Mouse (Mus musculus): ENCODE data around the gene Abcb9. TPM values are rescaled to one million over a fixed set of nuclear protein-coding genes. Genes with fewer than 3 reads are reported as not detected.

Abcb9 gene
- polyA plus RNA-seq, 1 experiment: 1.9 TPM

- TF ChIP-seq CTCF (IDR thresholded peaks at IDR 0.05; ENCODE audit: low read depth, low read length): no peak; the same call in 1 of the 2 replicates
- no peak for TF ChIP-seq POLR2A (IDR thresholded peaks at IDR 0.05; ENCODE audit: borderline replicate concordance, low read depth, low read length)
- Histone ChIP-seq H3K4me3 (ENCODE audit: insufficient read depth, low read length) (peak overlapping the region; percentile 100), H3K27ac (ENCODE audit: insufficient read depth, low read depth, low read length) (peak overlapping the region; percentile 20; the same call in 1 of the 2 replicates), H3K4me1 (ENCODE audit: control insufficient read depth, insufficient read depth, low read length) (peaks cover 11% of the 10 kb centered on the region; the same call in 1 of the 2 replicates)
These were observed 17.4 kb upstream of the Abcb9 start for GRCm38 (mm10) chr5:124113030-124113429.

- peak overlapping the region; percentile 52 for H3K27ac ChIP-seq (ENCODE audit: insufficient read depth, low read depth, low read length)
- peak overlapping the region; percentile 100 for H3K4me3 ChIP-seq (ENCODE audit: insufficient read depth, low read length)
- peaks cover 8% of the 10 kb centered on the region; the same call in 1 of the 2 replicates for H3K4me1 ChIP-seq (ENCODE audit: control insufficient read depth, insufficient read depth, low read length)
- no peak for TF ChIP-seq POLR2A (IDR thresholded peaks at IDR 0.05; ENCODE audit: borderline replicate concordance, low read depth, low read length)
- TF ChIP-seq CTCF (IDR thresholded peaks at IDR 0.05; ENCODE audit: low read depth, low read length): no peak
These were observed 16.9 kb upstream of the Abcb9 start for GRCm38 (mm10) chr5:124112531-124112930.

GRCm38 (mm10) chr5:124111742-124112497 is 16.3 kb upstream of the Abcb9 start, which contains the start of gene Ogfod2:
Gene Ogfod2, plus strand, starts transcription at chr5:124112297.
- TF ChIP-seq CTCF (IDR thresholded peaks at IDR 0.05; ENCODE audit: low read depth, low read length): no peak
- TF ChIP-seq POLR2A (IDR thresholded peaks at IDR 0.05; ENCODE audit: borderline replicate concordance, low read depth, low read length): 0 out of 2 replicates have a peak, but pooled peaks have one; percentile 1
- 0 out of 2 replicates have a peak, but pooled peaks cover 4% of the 10 kb centered on the region for H3K4me1 ChIP-seq (ENCODE audit: control insufficient read depth, insufficient read depth, low read length)
- H3K27ac ChIP-seq (ENCODE audit: insufficient read depth, low read depth, low read length): peak within 1 kb of the TSS; percentile 92
- H3K4me3 ChIP-seq (ENCODE audit: insufficient read depth, low read length): peak within 1 kb of the TSS; percentile 100

GRCm38 (mm10) chr5:124111077-124111741 is 15.6 kb upstream of the Abcb9 start:
- H3K4me3 ChIP-seq (ENCODE audit: insufficient read depth, low read length): peak overlapping the region; percentile 100
- H3K27ac ChIP-seq (ENCODE audit: insufficient read depth, low read depth, low read length): no peak overlapping the region
- H3K4me1 ChIP-seq (ENCODE audit: control insufficient read depth, insufficient read depth, low read length): 0 out of 2 replicates have a peak, but pooled peaks cover 4% of the 10 kb centered on the region
- TF ChIP-seq POLR2A (IDR thresholded peaks at IDR 0.05; ENCODE audit: borderline replicate concordance, low read depth, low read length) (no peak), CTCF (IDR thresholded peaks at IDR 0.05; ENCODE audit: low read depth, low read length) (peak; percentile 94)

- TF ChIP-seq POLR2A (IDR thresholded peaks at IDR 0.05; ENCODE audit: borderline replicate concordance, low read depth, low read length) (no peak), CTCF (IDR thresholded peaks at IDR 0.05; ENCODE audit: low read depth, low read length) (no peak)
- H3K27ac ChIP-seq (ENCODE audit: insufficient read depth, low read depth, low read length): no peak overlapping the region
- H3K4me1 ChIP-seq (ENCODE audit: control insufficient read depth, insufficient read depth, low read length): no peaks in the 10 kb centered on the region
- no peak overlapping the region for H3K4me3 ChIP-seq (ENCODE audit: insufficient read depth, low read length)
These were observed 8.0 kb upstream of the Abcb9 start for GRCm38 (mm10) chr5:124103552-124103951.

- Histone ChIP-seq H3K27ac (ENCODE audit: insufficient read depth, low read depth, low read length) (no peak overlapping the region), H3K4me3 (ENCODE audit: insufficient read depth, low read length) (no peak overlapping the region), H3K4me1 (ENCODE audit: control insufficient read depth, insufficient read depth, low read length) (no peaks in the 10 kb centered on the region)
- TF ChIP-seq CTCF (IDR thresholded peaks at IDR 0.05; ENCODE audit: low read depth, low read length) (no peak), POLR2A (IDR thresholded peaks at IDR 0.05; ENCODE audit: borderline replicate concordance, low read depth, low read length) (no peak)
These were observed 7.4 kb upstream of the Abcb9 start for GRCm38 (mm10) chr5:124103020-124103419.

GRCm38 (mm10) chr5:124102326-124102725 is 6.7 kb upstream of the Abcb9 start:
- no peak for TF ChIP-seq CTCF (IDR thresholded peaks at IDR 0.05; ENCODE audit: low read depth, low read length)
- no peak for TF ChIP-seq POLR2A (IDR thresholded peaks at IDR 0.05; ENCODE audit: borderline replicate concordance, low read depth, low read length)
- no peak overlapping the region for H3K27ac ChIP-seq (ENCODE audit: insufficient read depth, low read depth, low read length)
- H3K4me1 ChIP-seq (ENCODE audit: control insufficient read depth, insufficient read depth, low read length): no peaks in the 10 kb centered on the region
- no peak overlapping the region for H3K4me3 ChIP-seq (ENCODE audit: insufficient read depth, low read length)

- Histone ChIP-seq H3K4me3 (ENCODE audit: insufficient read depth, low read length) (no peak overlapping the region), H3K4me1 (ENCODE audit: control insufficient read depth, insufficient read depth, low read length) (no peaks in the 10 kb centered on the region), H3K27ac (ENCODE audit: insufficient read depth, low read depth, low read length) (no peak overlapping the region)
- TF ChIP-seq CTCF (IDR thresholded peaks at IDR 0.05; ENCODE audit: low read depth, low read length) (no peak), POLR2A (IDR thresholded peaks at IDR 0.05; ENCODE audit: borderline replicate concordance, low read depth, low read length) (no peak)
These were observed 4.8 kb upstream of the Abcb9 start for GRCm38 (mm10) chr5:124100128-124101044.

GRCm38 (mm10) chr5:124098923-124099322 is 3.3 kb upstream of the Abcb9 start:
- Histone ChIP-seq H3K27ac (ENCODE audit: insufficient read depth, low read depth, low read length) (no peak overlapping the region), H3K4me1 (ENCODE audit: control insufficient read depth, insufficient read depth, low read length) (peaks cover 4% of the 10 kb centered on the region), H3K4me3 (ENCODE audit: insufficient read depth, low read length) (no peak overlapping the region)
- no peak for TF ChIP-seq POLR2A (IDR thresholded peaks at IDR 0.05; ENCODE audit: borderline replicate concordance, low read depth, low read length)
- TF ChIP-seq CTCF (IDR thresholded peaks at IDR 0.05; ENCODE audit: low read depth, low read length): no peak

All from bone marrow macrophage, adult 2 months (primary cell).